Mouse (Mus musculus): ENCODE measurements around the gene Fbxo10.
"Not testable (repeated sequence)": the region's sequence is repeated elsewhere in the genome, so short reads cannot be mapped to it uniquely, and the experiment has no call there.

Gene Fbxo10

DNA sequence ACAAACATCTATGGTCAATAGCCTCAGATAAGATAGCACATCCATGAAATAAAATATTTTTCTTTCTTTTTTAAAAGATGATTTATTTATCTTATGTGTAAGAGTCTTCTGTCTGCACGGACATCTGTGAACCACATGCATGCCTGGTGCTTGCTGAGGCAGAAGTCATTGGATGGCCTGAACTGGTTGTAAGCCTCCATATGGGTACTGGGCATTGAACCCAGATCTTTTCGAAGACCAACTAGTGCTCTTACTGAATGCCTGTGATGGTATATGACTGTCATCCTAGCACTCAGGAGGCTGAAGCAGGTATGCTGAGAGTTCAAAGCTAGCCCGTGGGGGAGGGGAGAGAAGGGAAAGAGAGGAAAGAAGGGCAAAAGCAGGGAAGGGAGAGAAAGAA is 86.3 kb downstream of the Fbxo10 start:
- DNase-seq: no peak

- DNase-seq: no peak
Measured at GRCm38 (mm10) chr4:44994776-44995175, 89.6 kb downstream of the Fbxo10 start.

DNA sequence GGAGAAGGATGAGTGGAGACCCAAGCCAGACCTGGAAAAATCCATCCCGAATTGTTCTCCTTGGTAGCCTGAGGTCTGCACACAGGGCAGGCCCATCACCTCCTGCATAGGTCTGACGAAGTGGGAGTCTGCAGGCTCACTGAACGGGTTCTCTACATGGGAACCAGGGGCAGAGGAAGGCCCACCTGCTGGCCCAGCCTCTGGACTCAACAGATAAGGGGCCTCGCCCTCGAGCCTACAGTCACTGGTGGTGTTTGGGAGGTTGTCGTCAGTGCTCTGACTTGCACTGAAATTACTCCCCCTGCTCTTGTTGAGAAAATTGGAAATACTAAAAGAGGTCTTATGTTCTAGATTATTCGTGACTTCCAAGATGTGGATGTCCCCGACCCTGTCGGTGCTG is 90.6 kb downstream of the Fbxo10 start:
- DNase-seq: no peak

DNA sequence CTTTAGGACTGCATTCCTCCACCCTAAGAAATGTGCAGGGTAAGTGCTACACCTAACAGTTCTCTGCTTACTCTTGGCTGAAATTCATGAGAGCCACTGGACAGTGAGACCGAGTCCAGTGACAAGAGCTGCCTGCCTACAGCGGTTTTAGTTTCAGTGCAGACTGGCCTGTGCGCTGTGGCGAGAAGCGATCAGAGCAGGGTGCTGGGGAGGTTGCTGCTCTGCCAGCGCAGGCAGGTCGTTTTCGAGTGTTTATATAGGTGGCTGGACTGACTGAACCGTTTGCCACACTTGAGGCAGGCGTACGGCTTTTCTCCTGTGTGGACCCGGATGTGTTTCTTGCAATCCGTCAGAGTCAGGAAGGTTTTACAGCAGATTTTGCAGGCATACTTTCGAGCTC is 91.2 kb downstream of the Fbxo10 start:
- not testable (repeated sequence) for DNase-seq

- DNase-seq: not testable (repeated sequence)
Measured at GRCm38 (mm10) chr4:44992330-44992729, 92.1 kb downstream of the Fbxo10 start.

DNA sequence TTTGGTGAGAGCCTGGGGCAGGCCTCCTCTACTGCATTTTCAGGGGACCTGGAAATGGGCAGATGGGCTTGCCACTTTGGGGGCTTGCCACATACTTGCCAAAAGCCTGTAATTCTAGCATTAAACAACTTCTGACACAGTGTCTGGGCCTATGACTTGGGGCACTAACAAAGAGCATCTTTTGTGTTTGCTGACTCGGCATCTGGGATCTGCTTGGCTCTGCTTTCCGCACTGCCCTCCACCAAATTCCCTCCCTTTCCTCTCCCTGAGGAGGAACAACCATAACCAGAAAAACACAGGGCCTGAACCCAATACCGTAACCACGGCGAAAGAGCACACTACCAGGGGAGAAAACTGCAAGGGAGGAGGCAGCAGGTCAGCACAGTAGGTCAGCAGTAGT is 93.8 kb downstream of the Fbxo10 start:
- no peak for DNase-seq

Measured in cerebellum, adult 11-12 months (tissue).